Mouse (Mus musculus) ES-E14 (cell line): ENCODE results near the gene Cenpm.

Experiments used
- HCFC1 ChIP-seq: IDR thresholded peaks from 2 replicates; pipeline ENCODE4 v1.6.1; 2012; ENCODE audit warnings: low read length, inconsistent platforms, borderline replicate concordance; ENCODE audit not compliant: insufficient read depth
- ZNF384 ChIP-seq: IDR thresholded peaks from 2 replicates; pipeline ENCODE4 v1.6.1; 2012; ENCODE audit warnings: low read depth, low read length, inconsistent platforms

GRCm38 (mm10) chr15:82231591-82232378 is 12.8 kb downstream of the Cenpm start:
- TF ChIP-seq ZNF384 (no peak), HCFC1 (no peak)
